Mouse (Mus musculus) neutrophil, adult 5-6 weeks (primary cell): ENCODE data around the gene Tes. TPM values are rescaled to one million over a fixed set of nuclear protein-coding genes. Genes with fewer than 3 reads are reported as not detected.

Experiments
- ATAC-seq: fragments of 151-379, 151-347 bp; 2 replicates; pipeline ENCODE4 v1.8.0; 2017; ENCODE audit warnings: mild to moderate bottlenecking, moderate TSS enrichment; ENCODE audit not compliant: insufficient number of reproducible peaks, poor library complexity, low FRiP score, severe bottlenecking; ENCODE audit errors: extremely low read depth
- total RNA-seq: library from RNA; stranded (forward); fragments of 200-1000 nt; gene quantifications from 2 replicates; pipeline ENCODE4 v1.2.3, GENCODE M21; 2017

The Tes gene
- total RNA-seq, 1 experiment from 2014 or later: 59.9 TPM

GRCm38 (mm10) chr6:17119521-17120232 is 54.7 kb downstream of the Tes start:
- no peak for ATAC-seq

GRCm38 (mm10) chr6:17140021-17140420 is 75.1 kb downstream of the Tes start:
- no peak for ATAC-seq

GRCm38 (mm10) chr6:17142577-17143359 is 77.8 kb downstream of the Tes start:
- ATAC-seq: no peak

- ATAC-seq: no peak
These were observed 86.2 kb downstream of the Tes start for GRCm38 (mm10) chr6:17151071-17151715.

- ATAC-seq: no peak
These were observed 87.6 kb downstream of the Tes start for GRCm38 (mm10) chr6:17152551-17152950.

Other genes starting within 250 kb of the Tes start
- 0.12 and 0.23 TPM in 2 replicates for gene Tfec, start 166.7 kb upstream of the Tes start, total RNA-seq
- gene Cav2, start 216.0 kb downstream of the Tes start, total RNA-seq: 0.98 and 1.4 TPM in 2 replicates
- 0.37 TPM in 1 of 2 replicates, not detected in the other for gene Cav1, start 241.2 kb downstream of the Tes start, total RNA-seq